Mouse (Mus musculus) bone marrow macrophage, adult 2 months (primary cell): ENCODE results near the gene Samd5.

ENCODE experiments used
- CTCF ChIP-seq: IDR thresholded peaks from 2 replicates; pipeline ENCODE4 v1.5.1; 2012; ENCODE audit warnings: low read depth, mild to moderate bottlenecking, low read length, moderate library complexity
- POLR2A ChIP-seq: IDR thresholded peaks from 2 replicates; pipeline ENCODE4 v1.6.1; 2012; ENCODE audit warnings: mild to moderate bottlenecking, low read depth, low read length, borderline replicate concordance

DNA sequence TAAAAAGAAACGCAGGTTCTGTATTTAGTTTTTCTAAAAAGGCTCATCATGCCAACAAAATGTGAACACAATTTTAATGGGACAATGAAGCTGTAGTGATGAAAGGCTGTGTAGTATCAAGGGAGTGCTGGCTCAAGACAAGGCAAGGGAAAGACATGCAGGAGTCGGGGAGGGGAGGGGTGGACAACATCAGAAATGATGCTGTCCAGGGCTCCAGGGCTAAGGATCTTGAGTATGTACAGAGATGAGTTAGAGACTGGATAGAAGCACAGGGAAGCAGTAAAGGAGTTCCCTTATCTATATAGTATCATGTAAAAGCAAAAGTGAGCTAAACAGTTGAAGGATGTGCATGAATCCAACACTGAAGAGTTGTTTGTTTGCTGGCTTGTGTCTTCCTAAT lies 67.9 kb downstream of the Samd5 start:
- TF ChIP-seq POLR2A, result no peak
- TF ChIP-seq CTCF, result no peak
